Mouse (Mus musculus) neural tube, embryonic 13.5 days (tissue): ENCODE results near the gene Tal1. TPM values are rescaled to one million over a fixed set of nuclear protein-coding genes. Genes with fewer than 3 reads are reported as not detected.

Experiments used
- ATAC-seq: fragments of 200-750 bp; cut with Nextera tagmentation; 2 replicates; pipeline ENCODE4 v1.8.0; 2017; ENCODE audit warnings: low read depth, mild to moderate bottlenecking, moderate TSS enrichment, moderate library complexity
- H3K27ac ChIP-seq: fragments of 300-500 bp; sonication (generic); replicated peaks from 2 replicates; pipeline ENCODE4 v1.5.1; 2015; ENCODE audit warnings: moderate library complexity, mild to moderate bottlenecking, inconsistent platforms
- H3K27me3 ChIP-seq: fragments of 300-500 bp; sonication (generic); 2 replicates; pipeline ENCODE4 v1.6.1; 2015; ENCODE audit warnings: mild to moderate bottlenecking, inconsistent platforms
- H3K36me3 ChIP-seq: fragments of 300-500 bp; sonication (generic); 2 replicates; pipeline ENCODE4 v1.6.1; 2015; ENCODE audit warnings: mild to moderate bottlenecking, inconsistent platforms
- H3K4me1 ChIP-seq: fragments of 300-500 bp; sonication (generic); replicated peaks from 2 replicates; pipeline ENCODE4 v1.6.1; 2015; ENCODE audit warnings: inconsistent platforms
- H3K4me2 ChIP-seq: fragments of 300-500 bp; sonication (generic); 2 replicates; pipeline ENCODE4 v1.6.1; 2015; ENCODE audit warnings: inconsistent platforms, mild to moderate bottlenecking, moderate library complexity
- H3K4me3 ChIP-seq: fragments of 300-500 bp; sonication (generic); 2 replicates; pipeline ENCODE4 v1.5.1; 2015; ENCODE audit warnings: mild to moderate bottlenecking, inconsistent platforms
- H3K9ac ChIP-seq: fragments of 300-500 bp; sonication (generic); 2 replicates; pipeline ENCODE4 v1.6.1; 2015; ENCODE audit warnings: moderate library complexity, mild to moderate bottlenecking, inconsistent platforms
- H3K9me3 ChIP-seq: fragments of 300-500 bp; sonication (generic); 2 replicates; pipeline ENCODE4 v1.6.1; 2016; ENCODE audit warnings: inconsistent platforms
- WGBS: fragments of 180-500 bp; shearing (Covaris S2); methylation state at CpG from one replicate; pipeline ENCODE4 v1.1.7; 2015; 5-methylcytosine and 5-hydroxymethylcytosine counted together
- polyA plus RNA-seq: library from polyadenylated mRNA; unstranded; fragments of >200 nt; fragmentation: Nextera tagmentation; extraction: Ambion mirVana; gene quantifications from 2 replicates; pipeline ENCODE4 v1.2.1, GENCODE M21; 2015

Gene Tal1
- polyA plus RNA-seq, 1 experiment from 2014 or later, result 1.9 TPM

DNA sequence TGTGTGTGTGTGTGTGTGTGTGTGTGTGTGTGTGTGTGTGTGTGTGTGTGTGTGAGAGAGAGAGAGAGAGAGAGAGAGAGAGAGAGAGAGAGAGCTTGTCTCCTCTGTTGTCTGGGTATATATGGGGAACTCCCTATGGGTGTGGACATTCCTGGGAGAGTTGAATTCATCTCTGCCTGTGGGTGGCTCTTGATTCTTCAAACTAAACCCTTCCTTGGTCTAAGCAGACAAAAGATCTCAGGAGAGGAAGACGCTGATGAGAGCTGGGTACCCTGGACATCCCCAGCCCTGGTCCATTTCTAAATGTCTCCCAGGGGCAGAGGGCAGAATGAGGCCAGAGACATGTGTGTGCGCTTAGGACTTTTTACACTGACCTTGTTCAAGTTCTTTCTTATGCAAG, 37.8 kb downstream of the Tal1 start:
- no peak overlapping the region for H3K4me3 ChIP-seq
- WGBS, result 90% methylated on average over 2 of the region's 2 CpGs

DNA sequence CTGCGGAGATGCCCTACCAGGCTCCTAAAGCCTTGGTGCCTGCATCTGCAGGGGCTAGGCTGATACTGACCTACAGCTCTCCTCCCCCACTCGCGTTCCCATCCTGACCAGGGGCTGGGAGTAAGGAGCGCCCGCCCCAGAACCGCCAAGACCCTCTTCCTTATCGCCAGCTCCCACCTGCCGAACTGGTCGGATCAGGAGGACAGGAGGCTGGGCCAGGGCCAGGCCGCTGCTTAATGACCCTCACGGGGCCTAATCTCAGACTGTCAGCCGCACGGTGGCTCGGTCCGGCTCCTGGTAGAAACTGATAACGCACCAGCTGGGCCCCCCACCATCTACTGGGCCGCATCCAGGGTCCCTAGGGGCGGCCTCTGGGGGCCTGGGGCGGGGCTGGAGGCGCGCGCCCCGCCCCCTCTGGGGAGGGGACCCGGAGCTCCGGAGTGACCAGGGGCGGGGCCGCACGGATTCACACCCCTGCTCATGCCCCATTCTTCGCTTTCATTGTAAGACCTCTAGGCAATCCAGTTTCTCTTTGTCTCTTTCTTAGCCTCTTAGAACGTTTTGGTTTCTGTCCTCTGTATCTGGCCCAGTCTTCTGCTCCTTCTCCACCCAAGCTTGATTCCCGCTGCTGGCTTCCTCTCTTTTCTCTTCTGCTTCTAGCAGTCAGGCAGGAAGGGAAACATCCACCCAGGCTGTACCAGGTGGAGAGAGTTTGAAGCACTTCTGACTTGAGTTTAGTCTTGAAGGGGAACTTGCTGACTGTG, 39.6 kb downstream of the Tal1 start:
- H3K4me2 ChIP-seq, result peak overlapping the region; percentile 83
- H3K9me3 ChIP-seq, result no peaks in the 10 kb centered on the region
- peaks cover 69% of the 10 kb centered on the region for H3K27me3 ChIP-seq
- H3K4me3 ChIP-seq, result peak overlapping the region; percentile 40
- ATAC-seq, result peak; percentile 55
- no peak overlapping the region for H3K27ac ChIP-seq
- peaks cover 19% of the 10 kb centered on the region for H3K4me1 ChIP-seq
- WGBS, result 2% methylated on average over 31 of the region's 31 CpGs
- peak overlapping the region; percentile 69 for H3K9ac ChIP-seq
- H3K36me3 ChIP-seq, result no peaks in the 10 kb centered on the region

More for the DNA sequence above, 37.8 kb downstream of the Tal1 start:
- ATAC-seq, result no peak
- H3K36me3 ChIP-seq, result no peaks in the 10 kb centered on the region
- H3K4me1 ChIP-seq, result peaks cover 19% of the 10 kb centered on the region
- no peak overlapping the region for H3K27ac ChIP-seq
- no peak overlapping the region for H3K9ac ChIP-seq
- no peak overlapping the region for H3K4me2 ChIP-seq
- peaks cover 73% of the 10 kb centered on the region for H3K27me3 ChIP-seq
- no peaks in the 10 kb centered on the region for H3K9me3 ChIP-seq

DNA sequence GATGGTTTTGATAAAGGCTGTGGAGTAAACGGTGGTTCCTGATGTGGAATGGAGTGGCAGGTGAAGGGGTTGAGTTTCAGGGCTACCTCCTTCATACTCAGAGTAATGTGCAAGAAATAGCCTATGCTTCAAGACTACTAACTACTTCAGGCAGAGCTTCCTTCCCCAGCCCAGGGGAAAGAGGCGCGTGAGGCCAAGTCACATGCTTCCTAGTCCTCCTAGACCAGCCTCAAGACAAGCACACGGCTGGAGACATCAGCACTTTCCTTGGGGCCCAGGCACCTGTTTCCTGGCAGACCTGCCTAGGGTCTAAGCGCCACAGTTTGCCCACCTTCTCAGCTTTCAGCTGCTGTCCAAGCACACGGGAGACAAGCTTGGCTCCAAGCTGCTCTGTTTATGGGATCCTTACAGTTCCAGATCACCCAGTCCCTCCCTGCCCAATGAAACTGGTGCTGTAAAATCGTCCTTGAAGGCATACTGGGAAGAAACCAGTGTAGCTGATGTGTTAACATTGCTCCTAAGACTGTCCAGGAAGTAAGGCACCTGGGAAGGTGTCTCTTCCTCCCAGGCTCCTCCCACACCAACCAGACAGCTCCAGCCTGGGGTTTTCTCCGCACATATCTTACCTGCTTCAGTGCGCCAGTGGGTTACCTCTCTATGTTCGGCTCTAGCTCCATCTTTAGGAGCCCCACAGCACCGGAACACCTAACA, 40.4 kb downstream of the Tal1 start:
- WGBS, result 13% methylated on average over 11 of the region's 11 CpGs
- H3K9me3 ChIP-seq, result no peaks in the 10 kb centered on the region
- H3K27me3 ChIP-seq, result peaks cover 74% of the 10 kb centered on the region
- peak; percentile 24 for ATAC-seq
- H3K4me3 ChIP-seq, result peak overlapping the region; percentile 10; the same call in 1 of the 2 replicates
- peaks cover 19% of the 10 kb centered on the region for H3K4me1 ChIP-seq
- H3K4me2 ChIP-seq, result peak overlapping the region; percentile 83
- H3K27ac ChIP-seq, result no peak overlapping the region
- no peaks in the 10 kb centered on the region for H3K36me3 ChIP-seq
- H3K9ac ChIP-seq, result peak overlapping the region; percentile 69

DNA sequence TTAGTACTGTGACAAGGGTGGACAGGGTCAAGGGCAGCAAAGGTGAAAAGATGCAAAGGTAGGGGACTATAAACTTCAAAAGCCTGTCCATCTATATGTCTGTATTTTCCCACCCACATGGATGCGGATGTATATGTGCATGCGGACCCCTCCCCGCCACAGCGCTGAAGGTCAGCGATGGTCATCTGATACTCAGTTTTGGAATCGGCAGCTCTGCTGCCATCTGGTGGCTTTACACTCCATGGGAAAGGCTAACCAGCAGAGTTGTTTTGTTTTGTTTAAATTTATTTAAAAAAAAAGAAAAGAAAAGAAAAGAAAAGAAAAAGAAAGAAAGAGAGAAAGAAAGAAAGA, 40.9 kb downstream of the Tal1 start:
- 2% methylated on average over 6 of the region's 6 CpGs for WGBS
- Histone ChIP-seq H3K4me3 (peak overlapping the region; percentile 10; the same call in 1 of the 2 replicates), H3K9ac (peak overlapping the region; percentile 14; the same call in 1 of the 2 replicates), H3K4me2 (peak overlapping the region; percentile 83), H3K27ac (no peak overlapping the region), H3K36me3 (no peaks in the 10 kb centered on the region), H3K27me3 (peaks cover 74% of the 10 kb centered on the region), H3K9me3 (no peaks in the 10 kb centered on the region), H3K4me1 (peaks cover 19% of the 10 kb centered on the region)
- 0 out of 2 replicates have a peak, but pooled peaks have one; percentile 11 for ATAC-seq

DNA sequence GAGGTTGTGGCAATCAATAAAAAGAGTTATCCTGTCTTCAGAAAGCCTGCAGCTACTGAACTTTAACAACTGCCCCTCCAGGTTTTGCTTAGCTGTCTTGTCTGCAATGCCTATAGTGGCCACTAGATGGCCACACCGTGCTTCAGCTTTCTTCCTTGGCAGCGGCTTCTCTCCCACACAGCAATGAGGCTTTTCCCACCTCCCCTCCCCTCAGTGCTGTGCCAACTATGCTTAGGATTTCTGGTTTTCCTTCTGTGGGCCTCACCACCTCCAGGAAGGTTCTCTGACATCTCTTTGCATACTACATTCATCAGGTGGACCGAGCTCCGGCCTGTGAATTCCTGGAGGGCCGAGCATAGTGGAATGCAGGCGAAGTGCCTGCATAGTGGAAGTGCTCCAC, 45.5 kb downstream of the Tal1 start:
- ATAC-seq, result peak; percentile 88
- 42% methylated on average over 6 of the region's 6 CpGs for WGBS

DNA sequence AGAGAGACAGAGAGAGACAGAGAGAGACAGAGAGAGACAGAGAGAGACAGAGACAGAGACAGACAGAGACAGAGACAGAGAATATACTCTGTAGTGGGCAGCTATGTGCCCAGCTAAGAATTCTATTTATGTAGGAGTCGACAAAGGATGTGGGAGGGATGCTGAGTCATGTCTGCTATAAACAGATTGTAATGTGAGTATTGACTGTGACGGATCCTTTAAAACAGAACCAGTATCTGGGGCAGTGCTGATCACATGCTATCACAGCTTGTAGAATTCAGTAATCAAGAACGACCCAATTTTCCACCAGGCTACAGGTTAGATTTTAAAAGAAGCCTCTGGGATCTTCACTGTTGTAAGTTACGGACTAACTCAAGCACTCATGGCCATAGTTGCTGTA, 47.3 kb downstream of the Tal1 start:
- Histone ChIP-seq H3K4me2 (no peak overlapping the region), H3K36me3 (no peaks in the 10 kb centered on the region), H3K9me3 (no peaks in the 10 kb centered on the region), H3K27ac (no peak overlapping the region), H3K4me1 (no peaks in the 10 kb centered on the region), H3K9ac (no peak overlapping the region), H3K4me3 (no peak overlapping the region), H3K27me3 (peaks cover 16% of the 10 kb centered on the region; the same call in 1 of the 2 replicates)
- 72% methylated on average over 4 of the region's 4 CpGs for WGBS
- no peak for ATAC-seq

More for the DNA sequence above, 45.5 kb downstream of the Tal1 start:
- no peak overlapping the region for H3K9ac ChIP-seq
- no peak overlapping the region for H3K4me3 ChIP-seq
- no peaks in the 10 kb centered on the region for H3K9me3 ChIP-seq
- H3K36me3 ChIP-seq, result no peaks in the 10 kb centered on the region
- H3K4me2 ChIP-seq, result no peak overlapping the region
- H3K27me3 ChIP-seq, result peaks cover 32% of the 10 kb centered on the region
- H3K27ac ChIP-seq, result no peak overlapping the region
- peaks cover 5% of the 10 kb centered on the region; the same call in 1 of the 2 replicates for H3K4me1 ChIP-seq

DNA sequence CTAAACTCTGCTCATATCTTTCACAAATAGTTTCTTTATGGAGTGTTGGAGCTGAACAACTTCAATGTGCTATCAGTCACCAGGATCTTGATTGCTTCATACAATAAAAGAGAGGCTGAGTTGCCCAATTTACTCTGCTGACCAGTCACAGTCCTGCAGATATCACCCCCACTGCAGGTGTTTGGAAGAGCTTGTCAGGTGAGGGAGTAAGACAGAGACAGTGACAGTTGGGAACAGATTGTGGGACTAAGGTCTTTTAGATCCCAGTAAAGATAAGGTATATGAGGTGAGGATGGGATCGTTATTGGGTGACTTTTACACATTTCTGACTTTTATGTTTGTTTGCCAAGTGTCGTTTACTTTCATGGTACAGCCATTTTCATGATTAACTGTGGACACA, 54.9 kb downstream of the Tal1 start:
- no peak overlapping the region for H3K4me3 ChIP-seq
- ATAC-seq, result no peak
- no peaks in the 10 kb centered on the region for H3K36me3 ChIP-seq
- no peaks in the 10 kb centered on the region for H3K4me1 ChIP-seq
- 78% methylated on average over 2 of the region's 2 CpGs for WGBS
- H3K27me3 ChIP-seq, result no peaks in the 10 kb centered on the region
- no peak overlapping the region for H3K9ac ChIP-seq
- no peak overlapping the region for H3K27ac ChIP-seq
- no peaks in the 10 kb centered on the region for H3K9me3 ChIP-seq
- H3K4me2 ChIP-seq, result no peak overlapping the region

DNA sequence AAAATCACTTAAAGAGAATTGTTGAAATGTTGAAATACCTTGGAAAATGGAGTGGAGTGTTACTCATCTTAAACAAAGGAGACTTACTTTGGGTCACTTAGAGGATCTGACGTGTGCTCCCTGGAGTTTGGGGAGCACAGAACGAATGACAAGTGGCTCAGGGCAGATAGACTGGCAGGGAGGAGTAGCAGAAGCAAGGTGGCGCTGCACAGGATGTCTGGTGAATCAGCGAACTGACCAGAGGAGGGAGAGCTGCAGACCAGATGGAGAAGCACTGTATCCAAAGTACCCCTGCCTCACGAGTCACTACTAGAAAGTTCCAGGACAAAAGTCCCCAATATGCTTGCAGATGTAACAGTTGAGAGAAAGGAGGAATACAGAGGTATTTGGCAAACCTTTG, 57.0 kb downstream of the Tal1 start:
- H3K4me3 ChIP-seq, result no peak overlapping the region
- H3K4me2 ChIP-seq, result no peak overlapping the region
- H3K4me1 ChIP-seq, result no peaks in the 10 kb centered on the region
- no peaks in the 10 kb centered on the region for H3K27me3 ChIP-seq
- H3K36me3 ChIP-seq, result no peaks in the 10 kb centered on the region
- no peak overlapping the region for H3K9ac ChIP-seq
- H3K9me3 ChIP-seq, result no peaks in the 10 kb centered on the region
- H3K27ac ChIP-seq, result no peak overlapping the region
- no peak for ATAC-seq
- 31% methylated on average over 5 of the region's 5 CpGs for WGBS

DNA sequence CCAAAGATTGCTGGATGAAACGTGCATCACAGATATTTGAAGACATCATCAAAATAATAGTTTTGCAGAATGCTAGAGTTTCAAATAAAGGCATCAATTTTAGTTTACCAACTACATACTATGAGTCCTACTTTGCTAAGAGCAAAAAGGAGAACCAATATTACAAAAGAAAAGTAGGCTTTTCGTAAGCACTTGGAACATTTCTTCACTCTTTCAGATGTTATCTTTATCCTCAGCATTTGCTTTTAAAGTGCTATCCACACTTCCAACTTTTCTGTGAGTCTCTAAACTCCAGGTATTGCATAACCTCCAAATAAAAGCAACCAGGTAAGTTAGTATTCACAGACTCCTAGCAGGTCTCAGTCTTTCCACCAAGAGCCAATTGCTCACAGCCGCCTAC, 63.4 kb downstream of the Tal1 start:
- no peak overlapping the region for H3K4me3 ChIP-seq
- no peaks in the 10 kb centered on the region for H3K36me3 ChIP-seq
- no peak for ATAC-seq
- no peak overlapping the region for H3K4me2 ChIP-seq
- H3K9me3 ChIP-seq, result no peaks in the 10 kb centered on the region
- no peaks in the 10 kb centered on the region for H3K27me3 ChIP-seq
- no peaks in the 10 kb centered on the region for H3K4me1 ChIP-seq
- WGBS, result 89% methylated on average over 3 of the region's 3 CpGs
- H3K27ac ChIP-seq, result no peak overlapping the region
- no peak overlapping the region for H3K9ac ChIP-seq

DNA sequence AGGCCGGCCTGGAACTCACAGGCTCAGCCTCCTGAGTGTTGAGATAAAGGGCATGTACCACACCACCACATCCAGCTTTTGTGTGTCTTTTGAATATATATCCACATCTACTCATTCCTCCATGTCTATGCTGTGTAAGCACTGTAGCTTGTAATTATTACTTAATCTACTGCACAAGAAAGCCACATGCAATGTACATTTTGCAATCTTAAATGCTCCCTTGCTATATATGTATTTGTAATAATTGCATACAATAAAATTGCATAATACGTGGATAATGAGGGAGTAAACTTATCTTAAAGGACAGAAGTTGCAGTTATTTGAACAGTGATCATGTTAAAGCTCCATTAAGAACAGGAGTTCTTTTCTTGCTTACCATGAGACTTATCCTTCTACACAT, 64.9 kb downstream of the Tal1 start:
- no peak for ATAC-seq
- Histone ChIP-seq H3K27me3 (no peaks in the 10 kb centered on the region), H3K9ac (no peak overlapping the region), H3K4me3 (no peak overlapping the region), H3K9me3 (no peaks in the 10 kb centered on the region), H3K4me2 (no peak overlapping the region), H3K4me1 (no peaks in the 10 kb centered on the region), H3K36me3 (no peaks in the 10 kb centered on the region), H3K27ac (no peak overlapping the region)
- WGBS, result 82% methylated on average over 2 of the region's 2 CpGs
